Mouse (Mus musculus) testis, adult 2 months (tissue): ENCODE results near the gene Pcdh9. TPM values are rescaled to one million over a fixed set of nuclear protein-coding genes. Genes with fewer than 3 reads are reported as not detected.

ENCODE experiments used
- H3K27ac ChIP-seq: fragments of 200-500 bp; 2 replicates; pipeline ENCODE4 v1.5.1; 2012; ENCODE audit warnings: low read depth, low read length; ENCODE audit not compliant: control insufficient read depth, insufficient read depth
- H3K27me3 ChIP-seq: fragments of 200-500 bp; 2 replicates; pipeline ENCODE4 v1.6.1; 2012; ENCODE audit warnings: mild to moderate bottlenecking, low read length, moderate library complexity; ENCODE audit not compliant: control insufficient read depth, insufficient read depth
- H3K36me3 ChIP-seq: fragments of 200-500 bp; 2 replicates; pipeline ENCODE4 v1.6.1; 2012; ENCODE audit warnings: mild to moderate bottlenecking, low read length; ENCODE audit not compliant: control insufficient read depth, insufficient read depth
- H3K4me1 ChIP-seq: fragments of 200-500 bp; 2 replicates; pipeline ENCODE4 v1.6.1; 2012; ENCODE audit warnings: low read length; ENCODE audit not compliant: control insufficient read depth, insufficient read depth
- H3K4me3 ChIP-seq: fragments of 200-500 bp; 2 replicates; pipeline ENCODE4 v1.5.1; 2012; ENCODE audit warnings: low read depth, mild to moderate bottlenecking, low read length, moderate library complexity, mixed read lengths; ENCODE audit not compliant: control insufficient read depth
- CTCF ChIP-seq: fragments of 200-500 bp; IDR thresholded peaks from 2 replicates; pipeline ENCODE4 v1.5.1; 2012; ENCODE audit warnings: low read depth, mild to moderate bottlenecking, inconsistent platforms, low read length, moderate library complexity; ENCODE audit not compliant: control insufficient read depth, insufficient read depth, insufficient replicate concordance
- POLR2A ChIP-seq: fragments of 200-500 bp; IDR thresholded peaks from 2 replicates; pipeline ENCODE4 v1.6.1; 2012; ENCODE audit warnings: low read depth, mild to moderate bottlenecking, inconsistent platforms, low read length, moderate library complexity; ENCODE audit not compliant: control insufficient read depth
- polyA plus RNA-seq: library from polyadenylated mRNA; depleted of rRNA; stranded (reverse); fragments of >200 nt; gene quantifications from 2 replicates; pipeline ENCODE4 v1.2.3, GENCODE M21; 2012; rRNA removed

Gene Pcdh9
- 0.78 and 0.93 TPM in 2 replicates for polyA plus RNA-seq

DNA sequence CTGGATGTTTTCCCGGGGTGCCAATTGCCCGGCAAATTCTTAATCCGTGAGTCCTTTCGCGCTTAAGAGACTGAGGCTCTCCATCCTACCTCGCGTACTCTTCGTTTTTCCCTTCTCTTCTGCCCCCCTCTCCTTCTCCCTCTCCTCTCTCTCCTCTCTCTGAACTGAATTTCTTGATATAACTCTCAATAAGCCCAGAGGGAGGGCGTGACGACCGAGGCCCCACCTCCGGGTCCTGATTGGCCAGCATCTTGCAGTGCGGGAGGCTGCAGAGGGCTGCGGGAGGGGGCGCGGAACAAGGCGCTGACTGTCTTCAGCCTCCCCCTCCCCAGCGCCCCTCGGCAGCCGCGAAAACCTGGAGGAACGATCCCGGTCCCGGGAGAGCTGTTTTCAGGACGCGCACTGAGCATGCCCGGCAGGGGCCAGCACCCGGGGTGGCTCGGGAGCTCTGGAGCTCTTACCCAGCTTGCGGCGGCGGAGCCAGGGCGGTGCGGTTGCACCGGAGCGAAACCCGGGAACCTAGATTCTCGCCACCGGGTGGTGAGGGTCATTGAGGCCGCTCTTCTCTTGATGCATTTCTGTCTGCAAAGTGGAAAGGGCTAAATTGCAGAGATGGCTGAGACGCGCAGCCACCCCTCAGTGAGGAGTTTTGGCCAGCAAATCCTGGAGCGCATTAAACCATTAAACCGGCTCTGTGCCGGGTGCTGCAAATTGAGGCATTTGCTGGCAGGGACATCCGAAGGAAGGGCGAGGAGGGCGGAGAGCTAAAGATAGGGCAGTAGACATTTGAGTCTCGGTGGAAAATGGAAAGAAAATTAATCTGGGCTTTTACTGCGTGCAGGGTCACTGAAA is at the start of gene Pcdh9:
Pcdh9 (minus strand) TSS at position 161 of the 852 bp plus-strand sequence.
- H3K27ac ChIP-seq: no peak within 1 kb of the TSS
- no peaks in the 10 kb centered on the region for H3K27me3 ChIP-seq

GRCm38 (mm10) chr14:93906928-93907327 is 16.4 kb upstream of the Pcdh9 start:
- Histone ChIP-seq H3K27ac (no peak overlapping the region), H3K36me3 (no peaks in the 10 kb centered on the region), H3K4me1 (no peaks in the 10 kb centered on the region), H3K4me3 (no peak overlapping the region), H3K27me3 (no peaks in the 10 kb centered on the region)
- TF ChIP-seq CTCF (no peak), POLR2A (no peak)

More for the DNA sequence above, at the start of gene Pcdh9:
- Histone ChIP-seq H3K36me3 (no peaks in the 10 kb centered on the region), H3K4me1 (peaks cover 5% of the 10 kb centered on the region; the same call in 1 of the 2 replicates), H3K4me3 (peak within 1 kb of the TSS; percentile 76)
- TF ChIP-seq CTCF: no peak
- TF ChIP-seq POLR2A: no peak

DNA sequence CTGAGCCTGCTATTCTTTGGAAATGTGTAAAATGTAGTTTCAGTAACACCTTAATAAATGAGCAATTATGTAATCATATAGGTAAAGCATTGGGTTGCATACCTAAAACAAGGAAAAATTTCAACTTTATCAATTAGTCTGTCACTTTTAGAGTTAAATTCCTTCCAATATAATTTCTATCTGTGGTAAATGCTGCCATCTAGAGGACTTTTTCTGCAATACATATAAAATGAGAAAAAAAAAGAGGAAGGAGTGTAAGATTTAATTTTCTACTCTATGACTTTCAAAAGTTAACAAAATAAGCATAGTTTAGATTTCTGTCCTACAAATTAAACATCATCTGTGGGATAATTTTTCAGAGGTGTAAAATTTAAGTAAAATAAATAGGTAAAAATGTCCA is 8.1 kb upstream of the Pcdh9 start:
- Histone ChIP-seq H3K4me3 (no peak overlapping the region), H3K4me1 (no peaks in the 10 kb centered on the region), H3K27ac (no peak overlapping the region), H3K27me3 (no peaks in the 10 kb centered on the region), H3K36me3 (no peaks in the 10 kb centered on the region)
- TF ChIP-seq POLR2A: no peak
- no peak for TF ChIP-seq CTCF

DNA sequence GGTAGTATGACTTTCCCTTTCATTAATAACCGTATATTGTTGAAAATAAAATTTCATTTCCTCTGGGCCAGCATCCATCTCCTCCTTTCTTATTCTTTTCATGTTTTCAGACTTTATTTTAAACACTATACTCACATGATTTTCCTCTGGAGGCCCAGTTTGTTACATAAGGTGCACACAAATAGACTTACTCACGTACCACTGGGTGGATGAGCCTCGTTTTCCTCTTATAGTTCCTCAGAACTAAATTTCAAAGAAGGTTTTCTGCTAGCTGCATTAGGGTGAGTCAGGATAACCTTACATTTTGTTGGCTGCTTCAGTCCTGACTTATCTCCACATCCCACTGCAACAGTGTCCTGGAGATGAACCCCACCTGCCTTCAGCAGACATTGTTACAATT is 4.7 kb upstream of the Pcdh9 start:
- no peak overlapping the region for H3K27ac ChIP-seq
- no peaks in the 10 kb centered on the region for H3K36me3 ChIP-seq
- H3K27me3 ChIP-seq: no peaks in the 10 kb centered on the region
- peaks cover 4% of the 10 kb centered on the region; the same call in 1 of the 2 replicates for H3K4me1 ChIP-seq
- TF ChIP-seq CTCF (no peak), POLR2A (no peak)
- no peak overlapping the region for H3K4me3 ChIP-seq

- H3K27ac ChIP-seq: no peak overlapping the region
- H3K27me3 ChIP-seq: no peaks in the 10 kb centered on the region
- no peaks in the 10 kb centered on the region for H3K36me3 ChIP-seq
- H3K4me3 ChIP-seq: no peak overlapping the region; the same call in 1 of the 2 replicates
- H3K4me1 ChIP-seq: peaks cover 4% of the 10 kb centered on the region; the same call in 1 of the 2 replicates
- no peak for TF ChIP-seq POLR2A
- no peak for TF ChIP-seq CTCF
These were observed 880 bp upstream of the Pcdh9 start for GRCm38 (mm10) chr14:93891371-93891746.

GRCm38 (mm10) chr14:93889839-93890518 is 500 bp downstream of the Pcdh9 start:
- Histone ChIP-seq H3K27ac (no peak overlapping the region), H3K36me3 (no peaks in the 10 kb centered on the region), H3K27me3 (no peaks in the 10 kb centered on the region), H3K4me1 (peaks cover 7% of the 10 kb centered on the region; the same call in 1 of the 2 replicates), H3K4me3 (peak overlapping the region; percentile 76)
- TF ChIP-seq POLR2A (no peak), CTCF (no peak)

DNA sequence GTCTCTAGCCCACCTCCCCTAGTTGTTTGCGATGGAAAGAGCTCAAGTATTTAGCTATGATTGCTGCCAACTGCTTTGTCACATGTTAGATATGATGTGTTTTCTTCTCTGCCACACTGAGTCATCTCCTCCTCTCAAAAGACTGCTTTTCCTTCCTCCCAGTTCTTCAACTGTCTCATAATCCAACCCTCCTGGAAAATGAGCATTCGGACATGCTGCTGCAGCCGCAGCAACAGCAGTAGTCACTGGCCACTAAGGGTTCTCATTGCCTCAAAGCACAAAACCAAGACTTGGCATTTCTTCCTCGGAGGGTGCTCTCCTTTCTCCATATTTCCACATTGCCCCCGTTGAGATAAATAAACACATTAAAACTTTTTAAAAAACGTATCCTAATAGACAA is 1.2 kb downstream of the Pcdh9 start:
- no peak for TF ChIP-seq POLR2A
- TF ChIP-seq CTCF: no peak
- Histone ChIP-seq H3K36me3 (no peaks in the 10 kb centered on the region), H3K27ac (no peak overlapping the region), H3K27me3 (no peaks in the 10 kb centered on the region), H3K4me1 (peaks cover 7% of the 10 kb centered on the region; the same call in 1 of the 2 replicates), H3K4me3 (no peak overlapping the region)
